Mouse (Mus musculus) C3H10T1/2 (cell line): ENCODE data around the gene 1810062G17Rik. TPM values are rescaled to one million over a fixed set of nuclear protein-coding genes. Genes with fewer than 3 reads are reported as not detected.

Source experiments
- polyA plus RNA-seq, 2 experiments: library from polyadenylated mRNA; unstranded; fragments of >200 nt; fragmentation: generic; extraction: Trizol; gene quantifications; one replicate each; pipeline ENCODE4 v1.2.1; 2012; ENCODE audit warnings: missing spikeins in 2 of 2

1810062G17Rik gene
- polyA plus RNA-seq = 1 to 10 TPM in 1 of 2 experiments, under 1 TPM in 1; 0.37 to 1.2 TPM

DNA sequence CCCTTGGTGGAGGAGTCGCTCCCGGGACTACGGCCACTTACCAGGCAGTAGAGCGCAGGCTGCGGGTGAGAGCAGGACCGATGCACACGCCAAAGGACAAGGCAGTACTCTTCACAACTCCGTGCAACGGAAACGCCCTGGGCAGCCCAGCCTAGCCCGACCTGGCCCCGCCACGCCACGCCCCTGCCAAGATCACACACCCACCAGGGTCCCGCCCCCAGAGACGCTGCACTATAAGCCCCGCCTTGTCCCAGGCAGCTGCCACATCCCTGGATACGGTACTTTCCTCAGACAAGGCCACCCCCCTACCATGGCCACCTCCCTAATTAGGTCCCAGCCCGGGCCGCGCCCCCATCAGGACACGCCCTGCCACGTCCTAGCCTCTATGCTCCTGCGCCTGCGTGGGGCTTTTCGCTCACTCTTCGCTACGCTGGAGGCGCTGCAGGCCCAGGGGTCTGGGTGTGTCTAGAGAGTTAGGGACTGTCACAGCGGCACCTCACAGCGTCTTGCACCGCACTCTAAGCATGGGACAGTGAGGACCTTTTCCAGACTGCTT is at the start of gene 1810062G17Rik, which contains the start of gene Anxa5:
Gene 1810062G17Rik, plus strand, starts transcription at position 406 of the 556 bp plus-strand sequence.
Gene Anxa5, minus strand, starts transcription at position 363 of the 556 bp plus-strand sequence.

DNA sequence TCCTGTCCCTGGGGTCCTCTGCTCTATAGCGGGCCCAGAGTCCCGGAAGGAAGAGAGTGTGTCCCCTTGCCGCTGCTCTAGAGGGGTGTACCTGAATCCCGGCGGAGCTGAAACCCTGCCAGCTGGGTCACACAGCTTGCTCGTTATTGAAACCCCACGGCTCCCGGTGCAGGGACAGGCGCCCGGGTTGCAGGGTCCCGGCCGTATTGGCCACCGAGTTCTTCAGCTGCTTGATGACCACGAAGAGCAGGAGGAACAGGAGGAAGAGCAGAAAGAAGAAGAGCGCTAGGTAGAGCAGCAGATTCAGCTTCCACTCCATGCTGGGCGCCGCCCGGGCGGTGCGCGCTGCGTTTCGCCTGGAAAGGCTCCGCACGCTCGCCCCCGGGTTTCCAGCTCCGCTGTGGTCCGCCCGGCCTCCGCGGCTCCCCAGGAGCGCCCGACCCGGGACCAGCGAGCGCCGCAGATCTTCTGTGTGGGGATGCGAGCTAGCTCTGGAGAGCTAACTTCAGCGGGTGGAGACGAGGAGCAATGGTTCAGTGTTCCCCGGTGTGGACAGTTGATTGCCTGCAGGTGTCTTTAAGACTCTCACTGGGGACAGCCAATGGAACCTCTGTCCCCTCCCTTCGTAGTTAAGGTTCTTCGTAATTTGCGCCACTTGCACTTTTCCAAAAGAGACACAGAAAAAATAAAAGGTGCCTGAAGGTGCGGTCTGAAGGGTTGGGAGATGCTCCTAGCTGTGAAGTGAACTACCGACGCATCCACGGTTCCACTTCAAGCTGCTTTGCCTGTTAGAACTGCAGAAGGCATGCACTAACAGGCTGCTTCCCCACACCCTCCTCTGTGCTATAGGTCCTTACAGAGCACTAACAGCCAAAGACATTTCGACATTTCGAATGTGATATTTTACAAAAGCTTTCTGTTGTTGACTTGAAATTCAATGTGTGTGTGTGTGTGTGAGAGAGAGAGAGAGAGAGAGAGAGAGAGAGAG is 45.6 kb downstream of the 1810062G17Rik start, which contains the start of gene Gm11549:
Gene Gm11549, minus strand, starts transcription at position 741 of the 988 bp plus-strand sequence.

Other genes starting within 250 kb of the 1810062G17Rik start
- gene Anxa5, start within 50 bp of the 1810062G17Rik start, polyA plus RNA-seq = 100 to 1,000 TPM; 220 to 517 TPM
- not detected for gene Gm11549, start 45.9 kb downstream of the 1810062G17Rik start, polyA plus RNA-seq
- gene Exosc9, start 76.7 kb downstream of the 1810062G17Rik start, polyA plus RNA-seq = 1 to 10 TPM in 1 of 2 experiments, under 1 TPM in 1; 0.78 to 5.6 TPM
- 10 to 100 TPM; 25.4 to 40.8 TPM for gene Ccna2, start 96.2 kb downstream of the 1810062G17Rik start, polyA plus RNA-seq
- 1 to 10 TPM in 1 of 2 experiments, under 1 TPM in 1; 0.15 to 2.3 TPM for gene Bbs7, start 137.5 kb downstream of the 1810062G17Rik start, polyA plus RNA-seq
- not detected for gene Trpc3, start 214.2 kb downstream of the 1810062G17Rik start, polyA plus RNA-seq